ENCODE assay signal across 9 mouse cellular contexts in genomic region chr11:102399107-102399506, GRCm38 (mm10). TPM values are rescaled to one million over a fixed set of nuclear protein-coding genes. Genes with fewer than 3 reads are reported as not detected.
DNase-seq lines count a peak whose midpoint lies in the region; ATAC-seq and TF ChIP-seq lines count a peak whose summit lies in the region.
"Had no signal": no experiment of that assay in that cellular context is flagged by ENCODE, and none has a peak within 500 bp of the region (broad histone marks: within the 10 kb centered on the region; RNA-seq: fewer than 3 reads in every experiment).

No protein-coding gene starts in this region.

- no peak overlapping the region for H3K27ac ChIP-seq in heart, embryonic 10.5 days
- no peak overlapping the region for H3K27ac ChIP-seq in lung, embryonic 14.5 days (ENCODE audit: low read depth)
- no peak overlapping the region for H3K27ac ChIP-seq in embryonic facial prominence, embryonic 15.5 days (replicated peaks)
- H3K27ac ChIP-seq in limb, embryonic 15.5 days: no peak overlapping the region

- H3K4me3 ChIP-seq in heart, embryonic 10.5 days: peak overlapping the region; percentile 51
- H3K4me3 ChIP-seq in lung, embryonic 14.5 days (ENCODE audit: low read depth, low read length): peak overlapping the region; percentile 22
- no peak overlapping the region for H3K4me3 ChIP-seq in lung, adult 2 months (replicated peaks; ENCODE audit: extremely low read depth, low read depth, low read length)
- peak overlapping the region; percentile 35 for H3K4me3 ChIP-seq in embryonic facial prominence, embryonic 15.5 days (replicated peaks)
- H3K4me3 ChIP-seq in limb, embryonic 15.5 days: peak overlapping the region; percentile 18; the same call in 1 of the 2 replicates

- peaks cover 89% of the 10 kb centered on the region for H3K27me3 ChIP-seq in heart, embryonic 10.5 days (ENCODE audit: insufficient read depth, poor library complexity, severe bottlenecking)
- peaks cover 47% of the 10 kb centered on the region for H3K27me3 ChIP-seq in lung, embryonic 14.5 days (ENCODE audit: insufficient read depth, low read length)
- peaks cover 58% of the 10 kb centered on the region for H3K27me3 ChIP-seq in embryonic facial prominence, embryonic 15.5 days
- H3K27me3 ChIP-seq in limb, embryonic 15.5 days: peaks cover 79% of the 10 kb centered on the region

- no peak for DNase-seq in heart, embryonic 10.5 days (ENCODE audit: low spot score)
- DNase-seq in heart, postnatal 4 days: no peak
- DNase-seq in lung, embryonic 14.5 days: no peak
- no peak for DNase-seq in lung, adult 2 months
- no peak for DNase-seq in adipocyte (ENCODE audit: low spot score)
- DNase-seq in right cerebral cortex, postnatal 36 days (ENCODE audit: low spot score in 2 of 2): no peak

- peak overlapping the region; percentile 53; the same call in 1 of the 2 replicates for H3K4me2 ChIP-seq in lung, embryonic 14.5 days
- H3K4me2 ChIP-seq in embryonic facial prominence, embryonic 15.5 days (replicated peaks): peak overlapping the region; percentile 66
- peak overlapping the region; percentile 46 for H3K4me2 ChIP-seq in limb, embryonic 15.5 days

- no peaks in the 10 kb centered on the region for H3K9me3 ChIP-seq in heart, embryonic 10.5 days
- no peaks in the 10 kb centered on the region for H3K9me3 ChIP-seq in lung, embryonic 14.5 days (ENCODE audit: low read depth, low read length)
- H3K9me3 ChIP-seq in embryonic facial prominence, embryonic 15.5 days (replicated peaks): no peaks in the 10 kb centered on the region
- H3K9me3 ChIP-seq in limb, embryonic 15.5 days: no peaks in the 10 kb centered on the region

- no peak for TF ChIP-seq POLR2A in lung, adult 2 months (IDR thresholded peaks at IDR 0.05; ENCODE audit: borderline replicate concordance, extremely low read depth, low read depth, low read length)

- no peak for TF ChIP-seq CTCF in lung, embryonic 14.5 days (IDR thresholded peaks at IDR 0.05; ENCODE audit: low read depth)
- TF ChIP-seq CTCF in lung, adult 2 months (IDR thresholded peaks at IDR 0.05; ENCODE audit: insufficient read depth, low read length): no peak

- no peak overlapping the region for H3K9ac ChIP-seq in lung, embryonic 14.5 days
- H3K9ac ChIP-seq in embryonic facial prominence, embryonic 15.5 days: no peak overlapping the region
- no peak overlapping the region for H3K9ac ChIP-seq in limb, embryonic 15.5 days

- WGBS in heart, embryonic 10.5 days: 17% methylated on average over 15 of the region's 15 CpGs
- 11% methylated on average over 15 of the region's 15 CpGs for WGBS in lung, embryonic 14.5 days
- WGBS in lung, adult 2 months: 21% methylated on average over 15 of the region's 15 CpGs
- 12% methylated on average over 15 of the region's 15 CpGs for WGBS in embryonic facial prominence, embryonic 15.5 days
- WGBS in limb, embryonic 15.5 days: 15% methylated on average over 15 of the region's 15 CpGs

- no peak for ATAC-seq in lung, embryonic 14.5 days (ENCODE audit: insufficient read depth)
- no peak for ATAC-seq in embryonic facial prominence, embryonic 15.5 days (ENCODE audit: insufficient number of reproducible peaks, low FRiP score, low TSS enrichment, low read depth)
- ATAC-seq in limb, embryonic 15.5 days (ENCODE audit: insufficient number of reproducible peaks, low FRiP score, low TSS enrichment, low read depth): no peak

- peaks cover 31% of the 10 kb centered on the region for H3K4me1 ChIP-seq in heart, embryonic 10.5 days
- 0 out of 2 replicates have a peak, but pooled peaks cover 6% of the 10 kb centered on the region for H3K4me1 ChIP-seq in lung, embryonic 14.5 days (ENCODE audit: insufficient read depth)
- H3K4me1 ChIP-seq in lung, adult 2 months (ENCODE audit: control insufficient read depth, insufficient read depth, low read length): no peaks in the 10 kb centered on the region
- peaks cover 20% of the 10 kb centered on the region for H3K4me1 ChIP-seq in embryonic facial prominence, embryonic 15.5 days
- peaks cover 18% of the 10 kb centered on the region for H3K4me1 ChIP-seq in limb, embryonic 15.5 days

- H3K36me3 ChIP-seq in heart, embryonic 10.5 days: peaks cover 24% of the 10 kb centered on the region
- peaks cover 21% of the 10 kb centered on the region for H3K36me3 ChIP-seq in lung, embryonic 14.5 days (ENCODE audit: insufficient read depth)
- peaks cover 23% of the 10 kb centered on the region for H3K36me3 ChIP-seq in embryonic facial prominence, embryonic 15.5 days
- H3K36me3 ChIP-seq in limb, embryonic 15.5 days: peaks cover 22% of the 10 kb centered on the region

RNA-seq across cellular contexts. Expression of gene Rundc3a, which starts 5.9 kb away (rescaled TPM):
- polyA plus RNA-seq in heart, embryonic 10.5 days (2016; fragmentation: Nextera tagmentation; extraction: Ambion mirVana): 0.74 and 1.8 TPM in 2 replicates
- total RNA-seq in heart, postnatal 4 days (2021): 1 to 10 TPM in 1 of 2 experiments, under 1 TPM in 1; 0.50 to 1.9 TPM
- polyA plus RNA-seq in lung, embryonic 14.5 days (2014; fragmentation: Nextera tagmentation; extraction: Ambion mirVana): 1.1 and 1.3 TPM in 2 replicates
- 1.9 and 2.8 TPM in 2 replicates for polyA plus RNA-seq in lung, adult 2 months (2012; rRNA removed)
- 7.5 and 8.3 TPM in 2 replicates for polyA plus RNA-seq in embryonic facial prominence, embryonic 15.5 days (2015; fragmentation: Nextera tagmentation; extraction: Ambion mirVana)
- 1.2 and 1.6 TPM in 2 replicates for polyA plus RNA-seq in limb, embryonic 15.5 days (2015; fragmentation: Nextera tagmentation; extraction: Ambion mirVana)

RNA-seq across cellular contexts. Expression of gene Slc25a39, which starts 8.6 kb away (rescaled TPM):
- 313 and 314 TPM in 2 replicates for polyA plus RNA-seq in heart, embryonic 10.5 days (2016; fragmentation: Nextera tagmentation; extraction: Ambion mirVana)
- total RNA-seq in heart, postnatal 4 days (2021): 100 to 1,000 TPM; 161 to 165 TPM
- polyA plus RNA-seq in lung, embryonic 14.5 days (2014; fragmentation: Nextera tagmentation; extraction: Ambion mirVana): 223 and 244 TPM in 2 replicates
- 258 and 290 TPM in 2 replicates for polyA plus RNA-seq in lung, adult 2 months (2012; rRNA removed)
- polyA plus RNA-seq in embryonic facial prominence, embryonic 15.5 days (2015; fragmentation: Nextera tagmentation; extraction: Ambion mirVana): 197 and 199 TPM in 2 replicates
- 184 and 195 TPM in 2 replicates for polyA plus RNA-seq in limb, embryonic 15.5 days (2015; fragmentation: Nextera tagmentation; extraction: Ambion mirVana)

RNA-seq across cellular contexts. Expression of gene Grn, which starts 31.0 kb away (rescaled TPM):
- 109 and 151 TPM in 2 replicates for polyA plus RNA-seq in heart, embryonic 10.5 days (2016; fragmentation: Nextera tagmentation; extraction: Ambion mirVana)
- 100 to 1,000 TPM; 141 to 144 TPM for total RNA-seq in heart, postnatal 4 days (2021)
- 113 and 116 TPM in 2 replicates for polyA plus RNA-seq in lung, embryonic 14.5 days (2014; fragmentation: Nextera tagmentation; extraction: Ambion mirVana)
- polyA plus RNA-seq in lung, adult 2 months (2012; rRNA removed): 220 and 257 TPM in 2 replicates
- polyA plus RNA-seq in embryonic facial prominence, embryonic 15.5 days (2015; fragmentation: Nextera tagmentation; extraction: Ambion mirVana): 196 and 199 TPM in 2 replicates
- 192 and 215 TPM in 2 replicates for polyA plus RNA-seq in limb, embryonic 15.5 days (2015; fragmentation: Nextera tagmentation; extraction: Ambion mirVana)

RNA-seq across cellular contexts. Expression of gene Slc4a1, which starts 33.1 kb away (rescaled TPM):
- polyA plus RNA-seq in heart, embryonic 10.5 days (2016; fragmentation: Nextera tagmentation; extraction: Ambion mirVana): 88.9 and 128 TPM in 2 replicates
- 10 to 100 TPM in 1 of 2 experiments, 1 to 10 TPM in 1; 7.2 to 22.1 TPM for total RNA-seq in heart, postnatal 4 days (2021)
- polyA plus RNA-seq in lung, embryonic 14.5 days (2014; fragmentation: Nextera tagmentation; extraction: Ambion mirVana): 6.0 and 6.9 TPM in 2 replicates
- 1.1 and 1.2 TPM in 2 replicates for polyA plus RNA-seq in lung, adult 2 months (2012; rRNA removed)
- 5.0 and 5.2 TPM in 2 replicates for polyA plus RNA-seq in embryonic facial prominence, embryonic 15.5 days (2015; fragmentation: Nextera tagmentation; extraction: Ambion mirVana)
- polyA plus RNA-seq in limb, embryonic 15.5 days (2015; fragmentation: Nextera tagmentation; extraction: Ambion mirVana): 5.9 and 10.4 TPM in 2 replicates

RNA-seq across cellular contexts. Expression of gene Fam171a2, which starts 48.4 kb away (rescaled TPM):
- polyA plus RNA-seq in heart, embryonic 10.5 days (2016; fragmentation: Nextera tagmentation; extraction: Ambion mirVana): 1.7 and 3.6 TPM in 2 replicates
- total RNA-seq in heart, postnatal 4 days (2021): 10 to 100 TPM; 30.2 to 30.5 TPM
- 7.4 and 8.3 TPM in 2 replicates for polyA plus RNA-seq in lung, embryonic 14.5 days (2014; fragmentation: Nextera tagmentation; extraction: Ambion mirVana)
- polyA plus RNA-seq in lung, adult 2 months (2012; rRNA removed): 19.6 and 22.8 TPM in 2 replicates
- polyA plus RNA-seq in embryonic facial prominence, embryonic 15.5 days (2015; fragmentation: Nextera tagmentation; extraction: Ambion mirVana): 8.5 and 9.7 TPM in 2 replicates
- polyA plus RNA-seq in limb, embryonic 15.5 days (2015; fragmentation: Nextera tagmentation; extraction: Ambion mirVana): 4.9 and 5.7 TPM in 2 replicates
- total RNA-seq: CH12.LX had no signal
